In the genomic region with DNA sequence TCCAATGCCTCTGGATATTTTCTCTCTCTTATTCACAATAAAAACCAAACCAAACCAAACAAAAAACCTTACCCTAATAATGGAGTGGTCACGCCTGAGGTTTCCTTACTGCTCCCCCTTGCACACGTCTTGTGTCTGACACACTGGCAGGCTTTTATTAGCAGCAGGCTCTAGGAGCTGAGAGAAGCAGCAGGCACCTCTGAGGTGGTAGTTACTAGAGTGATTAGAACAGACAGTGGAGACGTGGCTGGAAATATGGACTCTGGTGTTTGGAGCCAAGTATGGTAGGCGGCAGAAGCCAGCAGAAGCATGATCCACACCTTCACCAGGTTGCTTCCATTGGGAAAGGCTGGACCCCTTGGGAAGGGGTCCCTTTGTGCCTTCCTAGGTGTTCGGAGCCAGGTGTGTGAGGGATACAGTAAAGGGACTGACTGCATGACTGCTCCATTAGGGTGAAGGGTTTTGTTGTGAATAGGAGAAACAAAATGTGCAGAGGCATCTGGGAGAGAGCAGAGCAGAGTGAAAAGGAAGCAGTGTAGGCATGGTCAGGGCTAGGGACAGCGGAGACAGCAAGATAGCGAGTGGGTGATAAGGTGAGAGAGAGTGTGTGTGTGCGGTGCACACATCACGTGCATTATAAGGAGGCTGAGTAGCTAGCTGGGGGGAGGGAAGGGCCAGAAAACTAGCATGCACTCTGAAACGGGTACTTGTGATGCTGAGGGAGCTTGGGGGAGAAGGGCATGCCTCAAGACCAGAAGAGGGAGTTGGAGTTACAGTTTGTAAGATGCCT, we compare ENCODE assay signal across 16 mouse cellular contexts.
DNase-seq lines count a peak whose midpoint lies in the region; ATAC-seq lines count a peak whose summit lies in the region.
"Had no signal": no experiment of that assay in that cellular context is flagged by ENCODE, and none has a peak within 500 bp of the region (broad histone marks: within the 10 kb centered on the region; RNA-seq: fewer than 3 reads in every experiment).

No protein-coding gene starts in this region.

- H3K27me3 ChIP-seq in heart, embryonic 13.5 days (replicated peaks): no peaks in the 10 kb centered on the region
- H3K27me3 ChIP-seq in liver, embryonic 12.5 days (replicated peaks): no peaks in the 10 kb centered on the region
- H3K27me3 ChIP-seq: limb, embryonic 15.5 days; Patski had no signal

- H3K27ac ChIP-seq in heart, embryonic 13.5 days (replicated peaks): peak overlapping the region; percentile 41; the same call in 1 of the 2 replicates
- H3K27ac ChIP-seq in liver, embryonic 12.5 days: peak overlapping the region; percentile 91
- H3K27ac ChIP-seq: heart, adult 2 months; limb, embryonic 15.5 days had no signal

- peaks cover 16% of the 10 kb centered on the region for H3K4me1 ChIP-seq in heart, embryonic 13.5 days
- peaks cover 57% of the 10 kb centered on the region for H3K4me1 ChIP-seq in liver, embryonic 12.5 days
- H3K4me1 ChIP-seq: limb, embryonic 15.5 days had no signal

- DNase-seq in heart, adult 11 months: no peak
- DNase-seq in kidney, adult 9 months: no peak
- DNase-seq in cerebellum, postnatal 36 days: no peak
- DNase-seq: cerebellum, postnatal 14 days; forebrain, postnatal 0 days; heart, adult 2 months; heart, postnatal 36 days; kidney, adult 8-10 months; midbrain, embryonic 14.5 days had no signal

- peak overlapping the region; percentile 25; the same call in 1 of the 2 replicates for H3K4me2 ChIP-seq in heart, embryonic 13.5 days
- peak overlapping the region; percentile 55 for H3K4me2 ChIP-seq in liver, embryonic 12.5 days
- H3K4me2 ChIP-seq: limb, embryonic 15.5 days had no signal

- no peak overlapping the region for H3K4me3 ChIP-seq in heart, embryonic 13.5 days
- H3K4me3 ChIP-seq in liver, embryonic 12.5 days: no peak overlapping the region
- H3K4me3 ChIP-seq: heart, adult 2 months; limb, embryonic 15.5 days; myocyte had no signal

- no peaks in the 10 kb centered on the region for H3K9me3 ChIP-seq in heart, embryonic 13.5 days
- H3K9me3 ChIP-seq in liver, embryonic 12.5 days (replicated peaks): no peaks in the 10 kb centered on the region
- H3K9me3 ChIP-seq: limb, embryonic 15.5 days had no signal

- 34% methylated on average over 10 of the region's 10 CpGs for WGBS in heart, embryonic 13.5 days
- WGBS in liver, embryonic 12.5 days (ENCODE audit: insufficient replicate concordance): 36% methylated on average over 10 of the region's 10 CpGs

- no peak for ATAC-seq in heart, embryonic 13.5 days (ENCODE audit: extremely low read depth, insufficient number of reproducible peaks, low FRiP score, low TSS enrichment)
- ATAC-seq in common myeloid progenitor, adult 5-6 weeks (replicated peaks; ENCODE audit: low read depth, poor library complexity, severe bottlenecking): 0 out of 2 replicates have a peak, but pooled peaks have one; percentile 18
- ATAC-seq in liver, embryonic 12.5 days: peak; percentile 73
- peak; percentile 47 for ATAC-seq in megakaryocyte progenitor cell, adult 5-6 weeks (replicated peaks; ENCODE audit: poor library complexity)
- ATAC-seq: forebrain, postnatal 0 days; Patski had no signal

- H3K9ac ChIP-seq in heart, embryonic 13.5 days: no peak overlapping the region
- peak overlapping the region; percentile 48 for H3K9ac ChIP-seq in liver, embryonic 12.5 days
- H3K9ac ChIP-seq: forebrain, postnatal 0 days; limb, embryonic 15.5 days had no signal

- H3K36me3 ChIP-seq in heart, embryonic 13.5 days: peaks cover 55% of the 10 kb centered on the region
- H3K36me3 ChIP-seq in liver, embryonic 12.5 days: peaks cover 43% of the 10 kb centered on the region
